Mouse (Mus musculus) ES-E14 (cell line): ENCODE measurements around the gene Zfp553.

Experiments used
- CHD2 ChIP-seq: IDR thresholded peaks from 2 replicates; pipeline ENCODE4 v1.6.1; 2014; ENCODE audit warnings: mild to moderate bottlenecking, low read depth, low read length, inconsistent platforms
- MAFK ChIP-seq: IDR thresholded peaks from 2 replicates; pipeline ENCODE4 v1.6.1; 2014; ENCODE audit warnings: mild to moderate bottlenecking, low read depth, low read length, inconsistent platforms; ENCODE audit not compliant: insufficient read depth
- ZNF384 ChIP-seq: IDR thresholded peaks from 2 replicates; pipeline ENCODE4 v1.6.1; 2012; ENCODE audit warnings: low read depth, low read length, inconsistent platforms

- TF ChIP-seq CHD2 (no peak), ZNF384 (no peak), MAFK (no peak)
Measured at GRCm38 (mm10) chr7:127210266-127210665, 22.6 kb upstream of the Zfp553 start.
